Mouse (Mus musculus) bone marrow macrophage, adult 2 months (primary cell): ENCODE data around the gene Cdk14.

Experiments
- CTCF ChIP-seq: IDR thresholded peaks from 2 replicates; pipeline ENCODE4 v1.5.1; 2012; ENCODE audit warnings: low read depth, mild to moderate bottlenecking, low read length, moderate library complexity
- POLR2A ChIP-seq: IDR thresholded peaks from 2 replicates; pipeline ENCODE4 v1.6.1; 2012; ENCODE audit warnings: mild to moderate bottlenecking, low read depth, low read length, borderline replicate concordance

- TF ChIP-seq CTCF (no peak), POLR2A (no peak)
These were observed 137.7 kb downstream of the Cdk14 start for GRCm38 (mm10) chr5:5282425-5282824.
